Comparison of ENCODE assay signal across 16 mouse cellular contexts in the genomic region with DNA sequence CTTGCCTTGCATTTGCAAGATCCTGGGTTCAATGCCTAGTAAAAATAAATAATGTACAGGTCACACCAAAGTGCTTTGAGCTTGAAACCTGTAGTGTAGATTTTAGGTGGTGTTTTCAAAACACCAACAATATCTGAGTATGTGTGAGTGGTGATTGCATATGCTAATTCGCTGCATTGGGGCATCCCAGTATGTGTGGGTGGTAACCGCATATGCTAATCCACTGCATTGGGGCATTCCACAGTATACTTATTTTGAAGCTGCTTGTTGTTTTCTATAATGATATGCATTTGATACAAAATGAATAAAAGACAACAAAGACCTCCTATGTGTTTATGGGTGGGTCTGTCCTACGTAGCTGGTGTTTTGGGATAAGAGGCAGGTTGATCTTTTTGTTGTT.
DNase-seq lines count a peak whose midpoint lies in the region; ATAC-seq and TF ChIP-seq lines count a peak whose summit lies in the region.
"Had no signal": no experiment of that assay in that cellular context is flagged by ENCODE, and none has a peak within 500 bp of the region (broad histone marks: within the 10 kb centered on the region; RNA-seq: fewer than 3 reads in every experiment).

No protein-coding gene starts in this region.

- 93% methylated on average over 3 of the region's 3 CpGs for WGBS in forebrain, embryonic 10.5 days
- 78% methylated on average over 3 of the region's 3 CpGs for WGBS in forebrain, embryonic 12.5 days
- 97% methylated on average over 3 of the region's 3 CpGs for WGBS in midbrain, embryonic 11.5 days
- 80% methylated on average over 3 of the region's 3 CpGs for WGBS in midbrain, embryonic 13.5 days
- WGBS in forebrain, postnatal 0 days, result 62% methylated on average over 3 of the region's 3 CpGs
- 98% methylated on average over 3 of the region's 3 CpGs for WGBS in kidney, embryonic 16.5 days

- no peak for TF ChIP-seq CTCF in forebrain, postnatal 0 days (IDR thresholded peaks at IDR 0.05; ENCODE audit: low read depth)

- no peak overlapping the region for H3K4me2 ChIP-seq in forebrain, embryonic 12.5 days
- no peak overlapping the region for H3K4me2 ChIP-seq in midbrain, embryonic 11.5 days
- no peak overlapping the region for H3K4me2 ChIP-seq in midbrain, embryonic 13.5 days (replicated peaks)
- H3K4me2 ChIP-seq in forebrain, postnatal 0 days (ENCODE audit: low read depth), result no peak overlapping the region
- no peak overlapping the region for H3K4me2 ChIP-seq in kidney, embryonic 16.5 days (replicated peaks; ENCODE audit: low read depth, low read length)
- H3K4me2 ChIP-seq: embryonic facial prominence, embryonic 12.5 days; hindbrain, embryonic 13.5 days had no signal

- ATAC-seq in forebrain, embryonic 12.5 days (ENCODE audit: low FRiP score), result no peak
- no peak for ATAC-seq in midbrain, embryonic 11.5 days (ENCODE audit: low FRiP score)
- no peak for ATAC-seq in midbrain, embryonic 13.5 days
- ATAC-seq in forebrain, postnatal 0 days, result no peak; the same call in 1 of the 2 replicates
- no peak for ATAC-seq in kidney, embryonic 16.5 days (ENCODE audit: low FRiP score, low TSS enrichment)
- ATAC-seq: intestine, embryonic 16.5 days had no signal

- H3K4me1 ChIP-seq in forebrain, embryonic 10.5 days, result peaks cover 32% of the 10 kb centered on the region
- H3K4me1 ChIP-seq in forebrain, embryonic 12.5 days, result peaks cover 21% of the 10 kb centered on the region
- peaks cover 10% of the 10 kb centered on the region for H3K4me1 ChIP-seq in midbrain, embryonic 11.5 days (ENCODE audit: control insufficient read depth, insufficient read depth, low read length)
- peaks cover 28% of the 10 kb centered on the region for H3K4me1 ChIP-seq in midbrain, embryonic 13.5 days (replicated peaks)
- no peaks in the 10 kb centered on the region for H3K4me1 ChIP-seq in forebrain, postnatal 0 days (ENCODE audit: insufficient read depth)
- H3K4me1 ChIP-seq in kidney, embryonic 16.5 days (ENCODE audit: insufficient read depth, low read length), result peaks cover 11% of the 10 kb centered on the region; the same call in 1 of the 2 replicates
- H3K4me1 ChIP-seq: embryonic facial prominence, embryonic 12.5 days had no signal

- no peak for DNase-seq in forebrain, embryonic 10.5 days (ENCODE audit: extremely low spot score, low spot score)
- DNase-seq in midbrain, embryonic 11.5 days (ENCODE audit: low spot score, missing footprints), result peak; percentile 53
- no peak for DNase-seq in forebrain, postnatal 0 days
- DNase-seq in ovary, adult 18-20 months (ENCODE audit: low spot score), result no peak
- DNase-seq: adrenal gland, postnatal 10 days; gastrocnemius, postnatal 36 days; heart, adult 11 months; heart, postnatal 10 days; heart, postnatal 4 days had no signal

- H3K9ac ChIP-seq in forebrain, embryonic 12.5 days, result no peak overlapping the region
- H3K9ac ChIP-seq in midbrain, embryonic 11.5 days (ENCODE audit: low read length), result no peak overlapping the region
- H3K9ac ChIP-seq in midbrain, embryonic 13.5 days (replicated peaks), result no peak overlapping the region
- no peak overlapping the region for H3K9ac ChIP-seq in forebrain, postnatal 0 days
- no peak overlapping the region for H3K9ac ChIP-seq in kidney, embryonic 16.5 days (replicated peaks; ENCODE audit: low read length)
- H3K9ac ChIP-seq: embryonic facial prominence, embryonic 12.5 days; hindbrain, embryonic 13.5 days had no signal

- peaks cover 13% of the 10 kb centered on the region for H3K27me3 ChIP-seq in forebrain, embryonic 10.5 days (ENCODE audit: poor library complexity, severe bottlenecking)
- H3K27me3 ChIP-seq in forebrain, embryonic 12.5 days, result no peaks in the 10 kb centered on the region
- H3K27me3 ChIP-seq in midbrain, embryonic 11.5 days (ENCODE audit: control insufficient read depth, insufficient read depth, low read length), result no peaks in the 10 kb centered on the region
- H3K27me3 ChIP-seq in midbrain, embryonic 13.5 days, result no peaks in the 10 kb centered on the region
- no peaks in the 10 kb centered on the region for H3K27me3 ChIP-seq in forebrain, postnatal 0 days (ENCODE audit: insufficient read depth, low read length)
- no peaks in the 10 kb centered on the region for H3K27me3 ChIP-seq in kidney, embryonic 16.5 days (ENCODE audit: insufficient read depth, low read length)
- H3K27me3 ChIP-seq: embryonic facial prominence, embryonic 12.5 days; hindbrain, embryonic 13.5 days had no signal

- no peak overlapping the region for H3K4me3 ChIP-seq in forebrain, embryonic 10.5 days
- no peak overlapping the region for H3K4me3 ChIP-seq in forebrain, embryonic 12.5 days (replicated peaks)
- H3K4me3 ChIP-seq in midbrain, embryonic 11.5 days (ENCODE audit: low read depth, low read length), result no peak overlapping the region
- H3K4me3 ChIP-seq in midbrain, embryonic 13.5 days (replicated peaks), result no peak overlapping the region
- no peak overlapping the region for H3K4me3 ChIP-seq in forebrain, postnatal 0 days (ENCODE audit: low read depth, low read length)
- no peak overlapping the region for H3K4me3 ChIP-seq in kidney, embryonic 16.5 days (ENCODE audit: low read length)
- H3K4me3 ChIP-seq: embryonic facial prominence, embryonic 12.5 days; heart, embryonic 10.5 days; hindbrain, embryonic 13.5 days had no signal

- no peaks in the 10 kb centered on the region for H3K9me3 ChIP-seq in forebrain, embryonic 10.5 days
- no peaks in the 10 kb centered on the region for H3K9me3 ChIP-seq in forebrain, embryonic 12.5 days
- no peaks in the 10 kb centered on the region for H3K9me3 ChIP-seq in midbrain, embryonic 11.5 days (ENCODE audit: control insufficient read depth, low read length)
- no peaks in the 10 kb centered on the region; the same call in 1 of the 2 replicates for H3K9me3 ChIP-seq in midbrain, embryonic 13.5 days
- H3K9me3 ChIP-seq in forebrain, postnatal 0 days (ENCODE audit: low read length), result no peaks in the 10 kb centered on the region
- no peaks in the 10 kb centered on the region for H3K9me3 ChIP-seq in kidney, embryonic 16.5 days (ENCODE audit: low read length)
- H3K9me3 ChIP-seq: embryonic facial prominence, embryonic 12.5 days; heart, embryonic 10.5 days; hindbrain, embryonic 13.5 days had no signal

- no peaks in the 10 kb centered on the region for H3K36me3 ChIP-seq in forebrain, embryonic 10.5 days (replicated peaks)
- H3K36me3 ChIP-seq in forebrain, embryonic 12.5 days (replicated peaks), result no peaks in the 10 kb centered on the region
- H3K36me3 ChIP-seq in midbrain, embryonic 11.5 days (ENCODE audit: control insufficient read depth, insufficient read depth, low read length), result no peaks in the 10 kb centered on the region
- no peaks in the 10 kb centered on the region for H3K36me3 ChIP-seq in midbrain, embryonic 13.5 days
- no peaks in the 10 kb centered on the region for H3K36me3 ChIP-seq in forebrain, postnatal 0 days (ENCODE audit: insufficient read depth)
- H3K36me3 ChIP-seq in kidney, embryonic 16.5 days (ENCODE audit: insufficient read depth, low read length), result no peaks in the 10 kb centered on the region
- H3K36me3 ChIP-seq: embryonic facial prominence, embryonic 12.5 days; heart, embryonic 10.5 days; hindbrain, embryonic 13.5 days had no signal

- peak overlapping the region; percentile 75; the same call in 1 of the 2 replicates for H3K27ac ChIP-seq in forebrain, embryonic 10.5 days
- no peak overlapping the region for H3K27ac ChIP-seq in forebrain, embryonic 12.5 days
- H3K27ac ChIP-seq in midbrain, embryonic 11.5 days (ENCODE audit: low read depth, low read length), result no peak overlapping the region
- H3K27ac ChIP-seq in midbrain, embryonic 13.5 days, result no peak overlapping the region
- H3K27ac ChIP-seq in forebrain, postnatal 0 days (ENCODE audit: low read depth, low read length), result 0 out of 2 replicates have a peak overlapping the region, but pooled peaks have one; percentile 62
- no peak overlapping the region for H3K27ac ChIP-seq in kidney, embryonic 16.5 days (ENCODE audit: low read length)
- H3K27ac ChIP-seq: embryonic facial prominence, embryonic 12.5 days; heart, embryonic 10.5 days; hindbrain, embryonic 13.5 days had no signal

Comparison
In these comparisons a context has a peak if more than half of its experiments do, and no peak if none do; other contexts are left out.
1. H3K27ac ChIP-seq: peak in forebrain, embryonic 10.5 days (single experiment) and forebrain, postnatal 0 days (single experiment); none in forebrain, embryonic 12.5 days (single experiment), midbrain, embryonic 11.5 days (single experiment), midbrain, embryonic 13.5 days (single experiment) and kidney, embryonic 16.5 days (single experiment).